Mouse (Mus musculus): ENCODE data around the gene Ilk. TPM values are rescaled to one million over a fixed set of nuclear protein-coding genes. Genes with fewer than 3 reads are reported as not detected.

Ilk gene
- 82.6 and 85.8 TPM in 2 replicates for polyA plus RNA-seq (2012; rRNA removed)

DNA sequence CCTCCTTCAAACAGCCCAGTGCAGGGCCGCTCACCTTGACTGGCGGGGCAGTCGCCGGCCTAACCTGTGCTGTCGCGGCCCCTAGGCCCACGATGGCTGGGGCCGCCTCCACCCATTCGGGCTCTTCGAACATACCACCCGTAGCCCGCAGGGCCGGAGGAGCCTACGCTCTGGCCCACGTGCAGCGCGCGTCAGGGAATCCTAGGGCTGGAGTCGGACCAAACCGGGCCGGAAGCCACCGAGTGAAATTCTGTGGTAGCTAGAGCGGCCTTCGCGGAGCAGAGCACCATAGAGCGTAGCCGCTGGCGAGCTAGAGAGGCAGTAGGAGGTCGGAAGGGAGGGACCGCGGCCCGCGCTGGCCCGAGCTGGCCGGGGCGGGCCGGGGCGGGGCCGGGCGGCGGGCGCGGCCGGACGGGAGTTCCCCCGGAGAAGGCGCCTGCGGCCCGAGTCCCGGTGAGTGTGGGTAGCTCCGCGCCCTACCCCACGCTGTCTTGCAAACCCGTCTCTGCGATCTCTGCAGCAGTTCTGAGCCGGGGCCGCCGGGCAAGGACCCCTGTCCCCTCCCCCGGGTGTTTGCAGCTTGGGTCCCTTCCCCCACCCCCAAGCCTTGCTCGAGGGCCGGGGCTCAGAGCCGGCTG, at the start of gene Ilk:
TSS of gene Ilk (plus strand) at position 329 of the 638 bp plus-strand sequence.

GRCm38 (mm10) chr7:105736911-105737521, 624 bp downstream of the Ilk start, which contains the start of gene Rrp8:
Rrp8 (minus strand) TSS chr7:105737385.

DNA sequence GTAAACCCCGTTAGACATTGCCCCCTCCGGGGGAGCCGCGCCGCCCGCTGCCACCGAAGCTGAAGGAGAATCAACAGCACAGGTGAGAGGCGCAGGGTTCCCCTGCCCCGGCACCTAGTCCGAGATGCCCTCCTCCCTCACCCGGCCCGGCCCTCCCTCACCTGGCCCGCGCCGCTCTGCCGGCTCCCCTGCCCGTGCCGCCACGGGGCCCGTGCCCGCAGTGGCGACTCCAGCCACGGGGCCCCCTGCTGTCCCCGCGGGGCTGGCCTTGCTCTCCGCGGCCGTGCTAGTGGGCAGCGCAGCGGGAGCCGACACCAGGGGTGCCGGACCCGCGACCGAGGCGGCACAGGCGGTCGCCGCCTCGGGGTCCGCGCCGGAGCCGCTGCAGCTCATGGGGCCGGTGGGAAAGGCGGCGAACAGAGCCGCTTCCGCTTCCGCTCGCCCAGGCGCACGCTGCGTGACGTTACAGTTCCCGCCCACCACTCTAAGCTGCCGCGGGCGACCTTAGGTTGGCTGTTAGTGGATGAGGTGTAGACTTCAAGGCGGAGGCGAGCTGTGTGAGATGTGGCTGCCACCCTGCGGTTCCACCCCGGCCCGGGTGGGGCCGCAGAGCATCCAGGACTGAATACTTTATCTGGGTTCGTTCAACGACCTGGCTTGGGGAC, 7.7 kb downstream of the Ilk start, which contains the start of gene Taf10:
TSS of gene Taf10 (minus strand) at position 436 of the 665 bp plus-strand sequence.

DNA sequence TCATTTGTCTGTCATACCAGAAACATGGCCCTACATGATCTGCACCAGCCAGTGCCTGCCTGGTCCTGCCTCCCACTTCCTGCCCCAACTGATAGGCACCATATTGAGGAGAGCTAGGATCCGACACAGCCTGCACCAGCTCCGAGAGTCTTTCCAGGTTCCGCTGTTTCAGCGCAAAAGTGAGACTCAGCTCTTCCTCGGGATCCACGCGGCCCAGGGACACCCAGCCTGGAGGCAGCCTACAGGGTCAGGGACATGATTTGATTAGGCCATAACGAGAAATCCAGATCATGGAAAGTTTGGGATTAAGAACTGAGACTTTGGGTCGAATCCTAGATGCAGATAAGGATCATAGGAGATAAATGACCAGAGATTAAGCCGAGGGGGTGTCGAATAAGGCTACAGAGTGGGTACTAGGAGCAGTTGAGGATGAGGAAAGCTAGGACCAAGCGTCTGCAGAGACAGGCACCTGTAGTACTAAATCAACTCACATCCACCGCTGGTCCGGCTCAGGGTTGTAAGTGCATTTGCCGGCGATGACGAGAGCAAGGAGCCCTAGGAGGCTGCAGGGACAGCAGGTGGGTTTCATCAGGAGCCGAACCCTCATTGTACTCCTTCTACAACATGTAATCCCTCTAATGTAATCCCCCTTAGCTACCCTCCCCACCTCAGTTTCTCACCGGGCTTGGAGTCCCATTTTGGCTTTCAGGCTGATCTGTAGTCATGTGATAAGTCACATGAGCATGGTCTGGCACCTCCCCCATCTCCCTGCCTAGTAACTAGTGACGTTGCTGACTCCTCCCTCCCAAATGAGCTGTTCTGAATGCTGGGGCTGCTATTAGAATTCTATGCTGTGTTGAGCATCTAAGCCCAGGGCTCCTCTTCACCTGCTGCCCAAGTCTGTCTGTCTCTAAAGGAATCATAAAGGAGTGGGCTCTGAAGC, 15.4 kb downstream of the Ilk start, which contains the start of gene Tpp1:
TSS of gene Tpp1 (minus strand) at position 745 of the 943 bp plus-strand sequence.

GRCm38 (mm10) chr7:105787285-105788140, 51.1 kb downstream of the Ilk start, which contains the start of gene Dchs1:
Dchs1 (minus strand) TSS chr7:105787654.

Other genes with a start within 250 kb of the Ilk start
- 12.1 and 14.5 TPM in 2 replicates for gene Smpd1, start 182.2 kb upstream of the Ilk start, polyA plus RNA-seq (2012; rRNA removed)
- gene Apbb1, start 154.9 kb upstream of the Ilk start, polyA plus RNA-seq (2012; rRNA removed), result 1.8 and 2.2 TPM in 2 replicates
- 798 and 850 TPM in 2 replicates for gene Hpx, start 136.5 kb upstream of the Ilk start, polyA plus RNA-seq (2012; rRNA removed)
- gene Trim3, start 103.0 kb upstream of the Ilk start, polyA plus RNA-seq (2012; rRNA removed), result 6.6 and 8.1 TPM in 2 replicates
- gene Timm10b, start 96.5 kb upstream of the Ilk start, polyA plus RNA-seq (2012; rRNA removed), result 70.9 and 75.0 TPM in 2 replicates
- gene Arfip2, start 96.2 kb upstream of the Ilk start, polyA plus RNA-seq (2012; rRNA removed), result 15.7 and 16.9 TPM in 2 replicates
- gene Gm45799, start 96.0 kb upstream of the Ilk start, polyA plus RNA-seq (2012; rRNA removed), result 81.8 and 86.1 TPM in 2 replicates
- gene Dnhd1, start 85.8 kb upstream of the Ilk start, polyA plus RNA-seq (2012; rRNA removed), result 0.95 and 1.00 TPM in 2 replicates
- gene Rrp8, start 793 bp downstream of the Ilk start, polyA plus RNA-seq (2012; rRNA removed), result 6.2 and 7.0 TPM in 2 replicates
- 138 and 148 TPM in 2 replicates for gene Taf10, start 7.8 kb downstream of the Ilk start, polyA plus RNA-seq (2012; rRNA removed)
- gene Tpp1, start 15.6 kb downstream of the Ilk start, polyA plus RNA-seq (2012; rRNA removed), result 50.3 and 54.7 TPM in 2 replicates
- 0.85 and 1.2 TPM in 2 replicates for gene Dchs1, start 51.1 kb downstream of the Ilk start, polyA plus RNA-seq (2012; rRNA removed)
- 182 and 196 TPM in 2 replicates for gene Mrpl17, start 74.5 kb downstream of the Ilk start, polyA plus RNA-seq (2012; rRNA removed)
- gene Gm4070, start 217.4 kb downstream of the Ilk start, polyA plus RNA-seq (2012; rRNA removed), result 2.1 and 3.1 TPM in 2 replicates

Measured in liver, embryonic 18 days (tissue).